Mouse (Mus musculus) stomach, embryonic 16.5 days (tissue): ENCODE data around the gene Vmn1r67. TPM values are rescaled to one million over a fixed set of nuclear protein-coding genes. Genes with fewer than 3 reads are reported as not detected.

Experiments used
- ATAC-seq: fragments of 200-750 bp; cut with Nextera tagmentation; 2 replicates; pipeline ENCODE4 v1.8.0; 2017; ENCODE audit warnings: moderate number of reproducible peaks, moderate TSS enrichment; ENCODE audit not compliant: insufficient read depth, low FRiP score
- H3K27ac ChIP-seq: fragments of 300-500 bp; sonication (generic); 2 replicates; pipeline ENCODE4 v1.5.1; 2014; ENCODE audit warnings: low read length
- H3K27me3 ChIP-seq: fragments of 300-500 bp; sonication (generic); 2 replicates; pipeline ENCODE4 v1.6.1; 2014; ENCODE audit warnings: low read length, control low read depth, mixed read lengths; ENCODE audit not compliant: control insufficient read depth, insufficient read depth
- H3K36me3 ChIP-seq: fragments of 300-500 bp; sonication (generic); 2 replicates; pipeline ENCODE4 v1.6.1; 2014; ENCODE audit warnings: low read length; ENCODE audit not compliant: control insufficient read depth, insufficient read depth
- H3K4me1 ChIP-seq: fragments of 300-500 bp; sonication (generic); 2 replicates; pipeline ENCODE4 v1.6.1; 2014; ENCODE audit warnings: low read length, control low read depth, mixed read lengths; ENCODE audit not compliant: control insufficient read depth, insufficient read depth
- H3K4me2 ChIP-seq: fragments of 300-500 bp; sonication (generic); 2 replicates; pipeline ENCODE4 v1.6.1; 2014; ENCODE audit warnings: low read depth, low read length, mixed read lengths
- H3K4me3 ChIP-seq: fragments of 300-500 bp; sonication (generic); replicated peaks from 2 replicates; pipeline ENCODE4 v1.5.1; 2014; ENCODE audit warnings: mild to moderate bottlenecking, low read length
- H3K9ac ChIP-seq: fragments of 300-500 bp; sonication (generic); 2 replicates; pipeline ENCODE4 v1.6.1; 2014; ENCODE audit warnings: low read length
- H3K9me3 ChIP-seq: fragments of 300-500 bp; sonication (generic); replicated peaks from 2 replicates; pipeline ENCODE4 v1.6.1; 2016; ENCODE audit warnings: low read length, control low read depth; ENCODE audit not compliant: control insufficient read depth
- WGBS: fragments of 180-500 bp; shearing (Covaris S2); extraction: QIAGEN DNeasy Blood & Tissue Kit; methylation state at CpG from one replicate; pipeline ENCODE4 v1.1.7; 2014; 5-methylcytosine and 5-hydroxymethylcytosine counted together
- polyA plus RNA-seq: library from polyadenylated mRNA; unstranded; fragments of >200 nt; fragmentation: Nextera tagmentation; extraction: Ambion mirVana; gene quantifications from 2 replicates; pipeline ENCODE4 v1.2.1, GENCODE M21; 2015

Gene Vmn1r67
- polyA plus RNA-seq: not detected in 2 replicates

GRCm38 (mm10) chr7:10443031-10443430 lies at the start of gene Vmn1r67:
Vmn1r67 (plus strand) TSS chr7:10443331.
- H3K27me3 ChIP-seq: no peaks in the 10 kb centered on the region
- no peak within 1 kb of the TSS for H3K4me3 ChIP-seq
- no peak for ATAC-seq
- H3K36me3 ChIP-seq: no peaks in the 10 kb centered on the region
- H3K9me3 ChIP-seq: no peaks in the 10 kb centered on the region
- H3K27ac ChIP-seq: no peak within 1 kb of the TSS
- no peak within 1 kb of the TSS for H3K9ac ChIP-seq
- H3K4me2 ChIP-seq: no peak within 1 kb of the TSS
- H3K4me1 ChIP-seq: no peaks in the 10 kb centered on the region

GRCm38 (mm10) chr7:10458166-10458565 lies 15.0 kb downstream of the Vmn1r67 start:
- no peak overlapping the region for H3K4me3 ChIP-seq
- no peaks in the 10 kb centered on the region for H3K4me1 ChIP-seq
- H3K4me2 ChIP-seq: no peak overlapping the region
- no peaks in the 10 kb centered on the region for H3K27me3 ChIP-seq
- no peaks in the 10 kb centered on the region for H3K36me3 ChIP-seq
- no peak overlapping the region for H3K27ac ChIP-seq
- H3K9ac ChIP-seq: no peak overlapping the region
- WGBS: 70% methylated on average over 3 of the region's 3 CpGs
- no peak for ATAC-seq
- H3K9me3 ChIP-seq: no peaks in the 10 kb centered on the region

GRCm38 (mm10) chr7:10479813-10480212 lies 36.7 kb downstream of the Vmn1r67 start:
- no peaks in the 10 kb centered on the region for H3K4me1 ChIP-seq
- no peak overlapping the region for H3K27ac ChIP-seq
- H3K4me3 ChIP-seq: no peak overlapping the region
- no peak overlapping the region for H3K4me2 ChIP-seq
- H3K9me3 ChIP-seq: no peaks in the 10 kb centered on the region
- no peak for ATAC-seq
- H3K36me3 ChIP-seq: no peaks in the 10 kb centered on the region
- no peak overlapping the region for H3K9ac ChIP-seq
- H3K27me3 ChIP-seq: no peaks in the 10 kb centered on the region

DNA sequence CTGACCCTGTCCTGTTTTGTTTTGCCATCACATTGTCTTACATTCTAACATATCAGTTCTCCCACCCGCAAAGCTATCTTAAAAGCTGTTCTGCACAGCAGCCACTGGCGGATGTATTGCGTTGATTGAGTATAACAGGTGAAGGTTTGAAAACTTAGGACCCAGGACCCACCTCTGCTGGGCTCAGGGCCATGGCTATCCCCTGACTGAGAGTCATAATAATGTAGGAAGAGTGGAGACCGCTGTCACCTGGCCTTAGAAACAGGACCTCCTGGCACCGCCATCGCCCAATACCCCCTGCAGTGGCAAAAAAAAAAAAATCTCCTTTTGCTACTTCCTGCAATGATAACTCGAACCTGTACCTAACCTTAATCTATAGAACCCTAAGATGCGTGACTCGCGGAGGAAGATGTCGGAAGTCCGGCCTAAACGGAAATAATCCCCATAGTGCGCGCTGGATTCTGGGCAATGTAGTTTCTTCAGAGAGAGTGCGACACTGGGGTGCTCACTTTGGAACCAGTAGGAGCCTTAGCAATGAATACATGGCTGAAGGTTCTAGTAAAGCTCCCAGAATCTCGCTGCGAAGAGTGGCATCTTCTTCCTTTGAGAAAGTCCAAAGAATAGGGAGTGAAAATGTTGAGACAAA lies 37.6 kb downstream of the Vmn1r67 start:
- H3K4me2 ChIP-seq: 0 out of 2 replicates have a peak overlapping the region, but pooled peaks have one; percentile 9
- no peak overlapping the region for H3K27ac ChIP-seq
- H3K4me3 ChIP-seq: no peak overlapping the region; the same call in 1 of the 2 replicates
- no peaks in the 10 kb centered on the region for H3K9me3 ChIP-seq
- WGBS: 65% methylated on average over 18 of the region's 18 CpGs
- H3K36me3 ChIP-seq: no peaks in the 10 kb centered on the region
- no peaks in the 10 kb centered on the region for H3K27me3 ChIP-seq
- ATAC-seq: no peak
- H3K9ac ChIP-seq: no peak overlapping the region
- no peaks in the 10 kb centered on the region for H3K4me1 ChIP-seq

- ATAC-seq: peak; percentile 98
- peak within 1 kb of the TSS; percentile 50 for H3K4me2 ChIP-seq
- peaks cover 7% of the 10 kb centered on the region; the same call in 1 of the 2 replicates for H3K36me3 ChIP-seq
- WGBS: 2% methylated on average over 33 of the region's 33 CpGs
- no peaks in the 10 kb centered on the region for H3K9me3 ChIP-seq
- H3K27ac ChIP-seq: no peak within 1 kb of the TSS
- H3K4me1 ChIP-seq: peaks cover 10% of the 10 kb centered on the region; the same call in 1 of the 2 replicates
- H3K4me3 ChIP-seq: peak within 1 kb of the TSS; percentile 65
- H3K9ac ChIP-seq: peak within 1 kb of the TSS; percentile 71
- no peaks in the 10 kb centered on the region for H3K27me3 ChIP-seq
Measured at GRCm38 (mm10) chr7:10494786-10495521, 51.8 kb downstream of the Vmn1r67 start, which contains the start of gene Zik1. Zik1 (minus strand) TSS chr7:10495394.

DNA sequence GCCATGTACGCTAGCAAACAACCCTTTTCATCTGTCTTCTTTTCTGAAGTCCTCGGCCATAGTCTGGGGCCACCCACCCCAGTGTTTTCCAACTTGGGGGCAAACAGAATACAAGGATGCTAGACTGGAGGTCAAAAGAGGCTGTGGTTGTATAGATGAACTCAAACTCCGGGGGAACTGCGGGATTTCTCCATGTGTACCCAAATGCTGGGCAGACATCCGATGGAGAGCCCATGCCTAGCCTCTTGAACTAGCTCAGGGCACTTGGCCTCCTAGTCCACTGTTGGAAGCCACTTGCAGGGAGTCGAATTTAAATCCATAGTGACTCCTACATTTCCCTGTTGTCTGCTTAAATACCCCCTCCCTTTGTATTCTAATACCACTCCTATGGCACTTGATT lies 52.4 kb downstream of the Vmn1r67 start:
- Histone ChIP-seq H3K9ac (no peak overlapping the region), H3K36me3 (0 out of 2 replicates have a peak, but pooled peaks cover 2% of the 10 kb centered on the region), H3K9me3 (no peaks in the 10 kb centered on the region), H3K27ac (no peak overlapping the region), H3K4me3 (peak overlapping the region; percentile 65), H3K27me3 (no peaks in the 10 kb centered on the region), H3K4me2 (peak overlapping the region; percentile 45), H3K4me1 (peaks cover 10% of the 10 kb centered on the region; the same call in 1 of the 2 replicates)
- ATAC-seq: peak; percentile 24; the same call in 1 of the 2 replicates
- 37% methylated on average over 6 of the region's 6 CpGs for WGBS

Other genes starting within 250 kb of the Vmn1r67 start
- gene Vmn1r66, start 165.3 kb upstream of the Vmn1r67 start, polyA plus RNA-seq: not detected in 2 replicates
- gene Zik1, start 52.1 kb downstream of the Vmn1r67 start, polyA plus RNA-seq: 7.7 and 7.9 TPM in 2 replicates
- not detected in 2 replicates for gene Vmn1r68, start 115.2 kb downstream of the Vmn1r67 start, polyA plus RNA-seq
- gene Vmn1r69, start 170.3 kb downstream of the Vmn1r67 start, polyA plus RNA-seq: not detected in 2 replicates
- gene Vmn1r70, start 188.2 kb downstream of the Vmn1r67 start, polyA plus RNA-seq: not detected in 2 replicates
- not detected in 2 replicates for gene Nlrp4b, start 244.5 kb downstream of the Vmn1r67 start, polyA plus RNA-seq